In the genomic region with DNA sequence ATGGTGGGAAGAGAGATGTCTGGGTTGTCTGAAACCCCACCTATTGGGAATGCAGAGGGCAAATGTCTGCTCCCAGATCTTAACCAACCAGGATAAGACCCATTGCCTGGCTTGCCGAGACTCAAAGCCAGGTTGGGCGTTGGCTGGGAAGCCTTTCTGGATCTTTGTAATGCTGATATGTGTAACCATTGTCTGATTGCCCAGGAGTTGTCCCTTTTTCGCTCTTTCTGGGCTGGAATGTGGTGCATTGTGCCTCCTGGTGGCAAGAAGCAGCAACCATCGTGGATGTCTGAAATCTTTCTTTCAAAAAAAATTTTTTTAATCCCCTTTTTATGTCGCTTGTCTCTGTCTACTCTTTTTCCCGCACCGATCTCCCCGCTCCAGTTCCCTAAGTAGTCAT, we compare ENCODE assay signal across 8 mouse cellular contexts. TPM values are rescaled to one million over a fixed set of nuclear protein-coding genes. Genes with fewer than 3 reads are reported as not detected.
DNase-seq lines count a peak whose midpoint lies in the region; ATAC-seq and TF ChIP-seq lines count a peak whose summit lies in the region.

No protein-coding gene starts in this region.

- no peak overlapping the region for H3K9ac ChIP-seq in hindbrain, postnatal 0 days (replicated peaks; ENCODE audit: low read length)

- WGBS in spleen, adult 2 months: 10% methylated on average over 8 of the region's 8 CpGs
- WGBS in hindbrain, postnatal 0 days: 16% methylated on average over 8 of the region's 8 CpGs
- 16% methylated on average over 8 of the region's 8 CpGs for whole genome bisulfite sequencing in limb, embryonic 10.5 days

- no peak overlapping the region for H3K4me3 ChIP-seq in spleen, adult 2 months (ENCODE audit: extremely low read depth, insufficient read depth, insufficient read length)
- peak overlapping the region; percentile 68 for H3K4me3 ChIP-seq in gastrocnemius, adult 2 months
- no peak overlapping the region for H3K4me3 ChIP-seq in hindbrain, postnatal 0 days (ENCODE audit: low read length)
- H3K4me3 ChIP-seq in limb, embryonic 10.5 days: 0 out of 2 replicates have a peak overlapping the region, but pooled peaks have one; percentile 48

- ATAC-seq in hindbrain, postnatal 0 days: peak; percentile 67

- H3K36me3 ChIP-seq in spleen, adult 2 months (ENCODE audit: control insufficient read depth, insufficient read depth, low read length): no peaks in the 10 kb centered on the region
- no peaks in the 10 kb centered on the region for H3K36me3 ChIP-seq in hindbrain, postnatal 0 days (ENCODE audit: insufficient read depth, low read length)
- H3K36me3 ChIP-seq in limb, embryonic 10.5 days: no peaks in the 10 kb centered on the region

- no peaks in the 10 kb centered on the region for H3K4me1 ChIP-seq in spleen, adult 2 months (ENCODE audit: control insufficient read depth, insufficient read depth, insufficient read length)
- H3K4me1 ChIP-seq in hindbrain, postnatal 0 days (ENCODE audit: insufficient read depth, low read length): 0 out of 2 replicates have a peak, but pooled peaks cover 10% of the 10 kb centered on the region
- H3K4me1 ChIP-seq in limb, embryonic 10.5 days: peaks cover 16% of the 10 kb centered on the region

- peak; percentile 59; the same call in 1 of the 2 replicates for TF ChIP-seq CTCF in spleen, adult 2 months (IDR thresholded peaks at IDR 0.05; ENCODE audit: extremely low read depth, insufficient read depth, insufficient read length, insufficient replicate concordance)
- TF ChIP-seq CTCF in gastrocnemius, adult 2 months (IDR thresholded peaks at IDR 0.05): peak; percentile 79
- TF ChIP-seq CTCF in hindbrain, postnatal 0 days (IDR thresholded peaks at IDR 0.05; ENCODE audit: low read depth): peak; percentile 90

- no peak for TF ChIP-seq POLR2A in spleen, adult 2 months (IDR thresholded peaks at IDR 0.05; ENCODE audit: low read depth, low read length)

- no peaks in the 10 kb centered on the region for H3K9me3 ChIP-seq in hindbrain, postnatal 0 days (ENCODE audit: low read length)
- H3K9me3 ChIP-seq in limb, embryonic 10.5 days (replicated peaks): no peaks in the 10 kb centered on the region

- peak overlapping the region; percentile 73 for H3K4me2 ChIP-seq in hindbrain, postnatal 0 days (ENCODE audit: low read depth, low read length)

- no peaks in the 10 kb centered on the region for H3K27me3 ChIP-seq in spleen, adult 2 months (ENCODE audit: control insufficient read depth, insufficient read depth, low read length)
- no peaks in the 10 kb centered on the region for H3K27me3 ChIP-seq in hindbrain, postnatal 0 days (ENCODE audit: insufficient read depth, low read length)
- no peaks in the 10 kb centered on the region for H3K27me3 ChIP-seq in limb, embryonic 10.5 days (ENCODE audit: low read depth, poor library complexity, severe bottlenecking)

- intact Hi-C loops in gastrocnemius, adult 2 months (cut with DNase I): loop anchor here (2.0 kb wide), 1 partner anchor 337 kb away; no protein-coding TSS in a partner anchor

- peak; percentile 26 to 37 for DNase-seq in spleen, adult 2 months (ENCODE audit: low read depth in 1 of 2, low spot score in 2 of 2)
- DNase-seq in spleen, adult 12 weeks (ENCODE audit: low spot score): no peak
- DNase-seq in cerebellum, postnatal 10 days: peak; percentile 74 to 79
- DNase-seq in gastrocnemius, adult 2 months: peak; percentile 64
- DNase-seq in hindbrain, postnatal 0 days (ENCODE audit: low spot score): peak; percentile 79
- DNase-seq in limb, embryonic 10.5 days (ENCODE audit: low spot score): peak; percentile 63
- DNase-seq in mesoderm, embryonic 11.5 days (ENCODE audit: low read depth, low spot score): peak; percentile 75
- peak; percentile 21 for DNase-seq in telencephalon, adult 2 months (ENCODE audit: low read depth, low spot score)

- no peak overlapping the region for H3K27ac ChIP-seq in spleen, adult 2 months (ENCODE audit: insufficient read depth, low read length)
- peak overlapping the region; percentile 80 for H3K27ac ChIP-seq in gastrocnemius, adult 2 months
- H3K27ac ChIP-seq in hindbrain, postnatal 0 days: no peak overlapping the region
- peak overlapping the region; percentile 17; the same call in 1 of the 2 replicates for H3K27ac ChIP-seq in limb, embryonic 10.5 days

RNA-seq across cellular contexts. Expression of gene Zbtb2, which starts 54.6 kb away (rescaled TPM):
- 10.3 and 10.9 TPM in 2 replicates for polyA plus RNA-seq in spleen, adult 2 months (2012; rRNA removed)
- total RNA-seq in gastrocnemius, adult 2 months (2021): 1 to 10 TPM; 4.9 to 7.1 TPM
- 18.0 and 19.5 TPM in 2 replicates for total RNA-seq in hindbrain, postnatal 0 days (2014; rRNA removed)
- 11.8 and 13.5 TPM in 2 replicates for polyA plus RNA-seq in hindbrain, postnatal 0 days (2015; fragmentation: Nextera tagmentation; extraction: Ambion mirVana)
- 21.5 and 23.1 TPM in 2 replicates for polyA plus RNA-seq in limb, embryonic 10.5 days (2016; fragmentation: Nextera tagmentation; extraction: Ambion mirVana)

Comparison
In these comparisons a context has a peak if more than half of its experiments do, and no peak if none do; other contexts are left out.
1. H3K27ac ChIP-seq: peak in gastrocnemius, adult 2 months (single experiment) and limb, embryonic 10.5 days (single experiment); none in spleen, adult 2 months (single experiment) and hindbrain, postnatal 0 days (single experiment).
2. H3K4me3 ChIP-seq: peak in gastrocnemius, adult 2 months (single experiment) and limb, embryonic 10.5 days (single experiment); none in spleen, adult 2 months (single experiment) and hindbrain, postnatal 0 days (single experiment).
3. Peak in every context shown above with its lines, with median percentiles within 50 percentile points of each other: CTCF ChIP-seq.